Comparison of ENCODE assay signal across 9 mouse cellular contexts in the genomic region with DNA sequence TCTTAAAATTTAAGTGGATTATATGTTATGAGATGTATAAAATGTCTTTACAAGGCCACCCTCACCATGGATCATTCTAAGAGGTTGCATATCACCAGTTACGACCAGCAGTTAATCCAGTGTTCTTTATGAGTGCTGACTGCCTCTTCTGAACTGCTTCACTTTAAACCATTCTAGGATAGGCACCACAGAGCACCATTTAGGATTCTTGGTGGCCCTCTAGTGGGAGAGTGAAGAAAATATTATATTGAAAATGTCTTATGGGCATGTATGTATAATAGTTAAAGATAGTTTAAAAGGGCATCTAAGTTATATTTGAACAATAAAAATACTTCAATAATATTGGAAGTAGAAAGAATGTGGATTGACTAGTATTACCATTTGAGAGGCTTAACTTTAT.
A peak's percentile ranks its signal among the peaks of the same experiment; 100 is the strongest.
DNase-seq lines count a peak whose midpoint lies in the region; ATAC-seq and TF ChIP-seq lines count a peak whose summit lies in the region.
"Had no signal": no experiment of that assay in that cellular context is flagged by ENCODE, and none has a peak within 500 bp of the region (broad histone marks: within the 10 kb centered on the region; RNA-seq: fewer than 3 reads in every experiment).

No protein-coding gene starts in this region.

- no peak for TF ChIP-seq POLR2A in MEL (IDR thresholded peaks at IDR 0.05; ENCODE audit: control insufficient read depth in 1 of 2, insufficient read depth in 1 of 2, low read depth in 1 of 2, low read length in 2 of 2, poor library complexity in 1 of 2)

- H3K27ac ChIP-seq in hindbrain, embryonic 16.5 days (ENCODE audit: low read depth, low read length) = no peak overlapping the region
- H3K27ac ChIP-seq in hindbrain, embryonic 13.5 days = no peak overlapping the region
- no peak overlapping the region for H3K27ac ChIP-seq in MEL (ENCODE audit: control insufficient read depth, low read depth, low read length)
- H3K27ac ChIP-seq: kidney, embryonic 15.5 days had no signal

- H3K36me3 ChIP-seq in hindbrain, embryonic 16.5 days (ENCODE audit: control insufficient read depth, insufficient read depth, low read length) = no peaks in the 10 kb centered on the region
- H3K36me3 ChIP-seq in hindbrain, embryonic 13.5 days = no peaks in the 10 kb centered on the region
- 0 out of 4 replicates have a peak, but pooled peaks cover 0 to 2% of the 10 kb centered on the region in 2 experiments for H3K36me3 ChIP-seq in MEL (ENCODE audit: control insufficient read depth in 1 of 2, insufficient read depth in 2 of 2, low read length in 2 of 2)
- H3K36me3 ChIP-seq: kidney, embryonic 15.5 days had no signal

- H3K4me2 ChIP-seq in hindbrain, embryonic 16.5 days (ENCODE audit: low read length) = no peak overlapping the region
- no peak overlapping the region for H3K4me2 ChIP-seq in hindbrain, embryonic 13.5 days
- H3K4me2 ChIP-seq: kidney, embryonic 15.5 days had no signal

- 0 out of 2 replicates have a peak, but pooled peaks have one; percentile 56 for ATAC-seq in hindbrain, embryonic 16.5 days
- no peak for ATAC-seq in hindbrain, embryonic 13.5 days (ENCODE audit: low FRiP score)

- H3K9ac ChIP-seq in hindbrain, embryonic 16.5 days (ENCODE audit: low read depth, low read length) = no peak overlapping the region
- no peak overlapping the region for H3K9ac ChIP-seq in hindbrain, embryonic 13.5 days
- no peak overlapping the region for H3K9ac ChIP-seq in MEL (ENCODE audit: control insufficient read depth, low read depth, low read length, poor library complexity, severe bottlenecking)
- H3K9ac ChIP-seq: kidney, embryonic 15.5 days had no signal

- WGBS in hindbrain, embryonic 16.5 days = 20% methylated on average over 1 of the region's 1 CpGs
- 44% methylated on average over 1 of the region's 1 CpGs for WGBS in hindbrain, embryonic 13.5 days

- H3K27me3 ChIP-seq in hindbrain, embryonic 16.5 days (replicated peaks; ENCODE audit: control insufficient read depth, insufficient read depth, low read length) = no peaks in the 10 kb centered on the region
- H3K27me3 ChIP-seq in hindbrain, embryonic 13.5 days = no peaks in the 10 kb centered on the region
- H3K27me3 ChIP-seq in MEL (ENCODE audit: control insufficient read depth in 1 of 2, insufficient read depth in 2 of 2, low read length in 2 of 2) = no peaks in the 10 kb centered on the region
- H3K27me3 ChIP-seq: kidney, embryonic 15.5 days had no signal

- TF ChIP-seq RAD21 in MEL (IDR thresholded peaks at IDR 0.05; ENCODE audit: low read depth, low read length) = peak; percentile 64

- no peaks in the 10 kb centered on the region for H3K4me1 ChIP-seq in hindbrain, embryonic 16.5 days (ENCODE audit: control insufficient read depth, insufficient read depth, low read depth, low read length)
- H3K4me1 ChIP-seq in hindbrain, embryonic 13.5 days (replicated peaks) = no peaks in the 10 kb centered on the region
- no peaks in the 10 kb centered on the region for H3K4me1 ChIP-seq in MEL (ENCODE audit: control insufficient read depth in 1 of 2, insufficient read depth in 2 of 2, low read length in 2 of 2)
- H3K4me1 ChIP-seq: kidney, embryonic 15.5 days had no signal

- DNase-seq in 416B (ENCODE audit: low read depth) (peak; percentile 71), MEL (ENCODE audit: low read depth, low spot score) (peak; percentile 74)
- DNase-seq in forelimb bud, embryonic 11.5 days (ENCODE audit: low read depth, low spot score) = peak; percentile 58
- DNase-seq in spleen, postnatal 10 days (ENCODE audit: low spot score in 2 of 2) = no peak
- no peak for DNase-seq in left cerebral cortex, adult 9 months (ENCODE audit: low spot score in 2 of 2)
- DNase-seq in frontal cortex, postnatal 10 days (ENCODE audit: low spot score in 2 of 2) = no peak

- H3K9me3 ChIP-seq in hindbrain, embryonic 16.5 days (ENCODE audit: control insufficient read depth, low read length) = no peaks in the 10 kb centered on the region
- no peaks in the 10 kb centered on the region for H3K9me3 ChIP-seq in hindbrain, embryonic 13.5 days
- no peaks in the 10 kb centered on the region for H3K9me3 ChIP-seq in MEL (replicated peaks; ENCODE audit: insufficient read depth, low read length)
- H3K9me3 ChIP-seq: kidney, embryonic 15.5 days had no signal

- H3K79me2 ChIP-seq in MEL (ENCODE audit: control insufficient read depth, insufficient read depth, low read length, poor library complexity) = peaks cover 8% of the 10 kb centered on the region

- peak in 2 of 3 experiments; percentile 47 to 76; a peak in 4 of 6 replicates for TF ChIP-seq CTCF in MEL (IDR thresholded peaks at IDR 0.05 in 2 of 3, conservative IDR thresholded peaks at IDR 0.05 in 1 of 3; ENCODE audit: control insufficient read depth in 1 of 3, insufficient read depth in 1 of 3, low read depth in 2 of 3, low read length in 3 of 3, poor library complexity in 1 of 3, severe bottlenecking in 1 of 3)

- no peak overlapping the region for H3K4me3 ChIP-seq in hindbrain, embryonic 16.5 days (ENCODE audit: low read length)
- no peak overlapping the region for H3K4me3 ChIP-seq in hindbrain, embryonic 13.5 days
- H3K4me3 ChIP-seq in MEL (ENCODE audit: control insufficient read depth in 1 of 2, insufficient read depth in 1 of 2, low read depth in 2 of 2, low read length in 2 of 2) = no peak overlapping the region
- H3K4me3 ChIP-seq: kidney, embryonic 15.5 days had no signal

- no peak for TF ChIP-seq EP300 in MEL (IDR thresholded peaks at IDR 0.05; ENCODE audit: low read depth in 1 of 2, low read length in 2 of 2)

TF ChIP-seq in MEL, 35 proteins besides CTCF, POLR2A, EP300 and RAD21:
- no peak for TF ChIP-seq JUND (IDR thresholded peaks at IDR 0.05; ENCODE audit: low read depth, low read length)
- TF ChIP-seq SMC3 (IDR thresholded peaks at IDR 0.05; ENCODE audit: low read depth, low read length) = peak; percentile 69
- TF ChIP-seq ZC3H11A (IDR thresholded peaks at IDR 0.05; ENCODE audit: low read depth, low read length) = peak; percentile 37; the same call in 1 of the 2 replicates

Comparison
In these comparisons a context has a peak if more than half of its experiments do, and no peak if none do; other contexts are left out.
1. DNase-seq: peak in 416B (single experiment), MEL (single experiment) and forelimb bud, embryonic 11.5 days (single experiment); none in spleen, postnatal 10 days (0 of 2), left cerebral cortex, adult 9 months (0 of 2) and frontal cortex, postnatal 10 days (0 of 2).